Mouse (Mus musculus) brain, adult 2 months (tissue): ENCODE measurements around the gene Invs.
"Not testable (repeated sequence)": the region's sequence is repeated elsewhere in the genome, so short reads cannot be mapped to it uniquely, and the experiment has no call there.

Experiments used
- DNase-seq: peaks from one replicate; pipeline ENCODE4 v3.0.0; 2011; ENCODE audit warnings: low read depth, low spot score

Gene Invs

GRCm38 (mm10) chr4:48327192-48327591, 47.6 kb downstream of the Invs start:
- DNase-seq = peak; percentile 22

- no peak for DNase-seq
These were observed 48.5 kb downstream of the Invs start for GRCm38 (mm10) chr4:48328042-48328441.

GRCm38 (mm10) chr4:48332453-48333051, 53.0 kb downstream of the Invs start:
- no peak for DNase-seq

- no peak for DNase-seq
These were observed 55.6 kb downstream of the Invs start for GRCm38 (mm10) chr4:48334927-48335763.

- DNase-seq = peak; percentile 53
These were observed 63.1 kb downstream of the Invs start for GRCm38 (mm10) chr4:48342705-48343104.

GRCm38 (mm10) chr4:48362367-48362766, 82.8 kb downstream of the Invs start:
- no peak for DNase-seq

GRCm38 (mm10) chr4:48371037-48371436, 91.5 kb downstream of the Invs start:
- peak; percentile 72 for DNase-seq

- DNase-seq = peak; percentile 93
These were observed 101.4 kb downstream of the Invs start for GRCm38 (mm10) chr4:48380940-48381339.

- DNase-seq = no peak
These were observed 102.9 kb downstream of the Invs start for GRCm38 (mm10) chr4:48382506-48382905.

GRCm38 (mm10) chr4:48396949-48397348, 117.4 kb downstream of the Invs start:
- DNase-seq = no peak

GRCm38 (mm10) chr4:48403066-48403640, 123.6 kb downstream of the Invs start:
- no peak for DNase-seq

- not testable (repeated sequence) for DNase-seq
These were observed 126.3 kb downstream of the Invs start for GRCm38 (mm10) chr4:48405724-48406491.

- peak; percentile 61 for DNase-seq
These were observed 127.9 kb downstream of the Invs start for GRCm38 (mm10) chr4:48407350-48408039.

- DNase-seq = no peak
These were observed 133.9 kb downstream of the Invs start for GRCm38 (mm10) chr4:48413473-48413872.

GRCm38 (mm10) chr4:48415838-48416335, 136.3 kb downstream of the Invs start:
- no peak for DNase-seq

- DNase-seq = no peak
These were observed 139.4 kb downstream of the Invs start for GRCm38 (mm10) chr4:48418831-48419468.

- no peak for DNase-seq
These were observed 143.1 kb downstream of the Invs start for GRCm38 (mm10) chr4:48422633-48423032.

- DNase-seq = peak; percentile 31
These were observed 144.2 kb downstream of the Invs start for GRCm38 (mm10) chr4:48423738-48424137.

GRCm38 (mm10) chr4:48427413-48427812, 147.9 kb downstream of the Invs start:
- DNase-seq = no peak

GRCm38 (mm10) chr4:48428054-48428453, 148.5 kb downstream of the Invs start:
- no peak for DNase-seq
